Mouse (Mus musculus) heart, adult 2 months (tissue): ENCODE data around the gene Fhl5. TPM values are rescaled to one million over a fixed set of nuclear protein-coding genes. Genes with fewer than 3 reads are reported as not detected.
"Not testable (repeated sequence)": the region's sequence is repeated elsewhere in the genome, so short reads cannot be mapped to it uniquely, and the experiment has no call there.

Source experiments
- DNase-seq, 2 experiments: peaks; one replicate each; pipeline ENCODE4 v3.0.0; 2021
- H3K27ac ChIP-seq: fragments of 200-600 bp; 2 replicates; pipeline ENCODE4 v1.8.1; 2022
- H3K27me3 ChIP-seq: fragments of 200-500 bp; 2 replicates; pipeline ENCODE4 v1.6.1; 2012; ENCODE audit warnings: mild to moderate bottlenecking, low read length, inconsistent platforms, mixed read lengths; ENCODE audit not compliant: control insufficient read depth, insufficient read depth
- H3K36me3 ChIP-seq: fragments of 200-500 bp; 2 replicates; pipeline ENCODE4 v1.6.1; 2012; ENCODE audit warnings: low read length, inconsistent platforms; ENCODE audit not compliant: control insufficient read depth, insufficient read depth
- H3K4me1 ChIP-seq: fragments of 200-500 bp; 2 replicates; pipeline ENCODE4 v1.6.1; 2011; ENCODE audit warnings: low read length; ENCODE audit not compliant: control insufficient read depth, insufficient read depth
- H3K4me3 ChIP-seq: fragments of 200-600 bp; 2 replicates; pipeline ENCODE4 v1.8.1; 2022
- H3K79me2 ChIP-seq: fragments of 200-500 bp; replicated peaks from 2 replicates; pipeline ENCODE4 v1.6.1; 2012; ENCODE audit warnings: mild to moderate bottlenecking, inconsistent platforms, low read length, moderate library complexity, mixed read lengths; ENCODE audit not compliant: control insufficient read depth, insufficient read depth
- H3K9ac ChIP-seq: fragments of 200-500 bp; 2 replicates; pipeline ENCODE4 v1.6.1; 2012; ENCODE audit warnings: low read depth, mild to moderate bottlenecking, control low read depth, inconsistent platforms, low read length, mixed read lengths
- CTCF ChIP-seq: fragments of 200-600 bp; IDR thresholded peaks from 2 replicates; pipeline ENCODE4 v1.8.1; 2022; ENCODE audit warnings: antibody characterized with exemption, mild to moderate bottlenecking, moderate library complexity
- EP300 ChIP-seq: fragments of 200-500 bp; IDR thresholded peaks from 2 replicates; pipeline ENCODE4 v1.6.1; 2011; ENCODE audit warnings: low read depth, low read length, control low read depth; ENCODE audit not compliant: insufficient read depth
- POLR2A ChIP-seq: fragments of 200-500 bp; IDR thresholded peaks from 2 replicates; pipeline ENCODE4 v1.6.1; 2011; ENCODE audit warnings: mild to moderate bottlenecking, low read depth, low read length, control low read depth; ENCODE audit not compliant: insufficient read depth
- WGBS: fragments of 180-500 bp; shearing (Covaris S2); methylation state at CpG from one replicate; pipeline ENCODE4 v1.1.7; 2018; 5-methylcytosine and 5-hydroxymethylcytosine counted together
- intact Hi-C: fragments of 180-260 bp; cut with DNase I; formaldehyde crosslinking; loops from one replicate; pipeline ENCODE4 v1.15.1; 2025
- polyA plus RNA-seq: library from polyadenylated mRNA; depleted of rRNA; stranded (reverse); fragments of >200 nt; gene quantifications from 2 replicates; pipeline ENCODE4 v1.2.3, GENCODE M21; 2012
- total RNA-seq, 2 experiments: library from RNA; stranded (reverse); gene quantifications; 2 replicates each; pipeline ENCODE4 v1.2.3; 2021

Fhl5 gene
- total and polyA plus RNA-seq, 3 experiments, result 0.20 to 0.29 TPM; not detected in 1

DNA sequence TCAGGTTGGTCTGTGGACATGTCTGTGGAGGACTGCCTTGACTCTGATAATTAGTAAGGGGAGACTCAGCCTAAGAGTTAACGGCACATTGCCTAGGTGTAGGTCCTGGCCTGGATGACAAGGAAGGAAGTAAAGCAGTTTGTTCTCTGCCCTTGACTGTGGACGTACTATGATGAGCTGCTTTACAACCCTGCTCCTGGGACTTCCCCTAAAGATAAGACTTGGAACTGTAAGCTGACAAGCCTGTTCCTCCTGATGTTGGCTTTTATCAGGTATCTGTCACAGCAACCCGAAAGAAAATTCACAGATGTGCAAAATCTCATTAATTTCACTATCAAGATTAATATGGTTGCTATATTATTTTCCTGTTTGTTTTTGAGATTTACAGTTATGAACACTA is 24.5 kb upstream of the Fhl5 start:
- DNase-seq, result no peak
- Histone ChIP-seq H3K4me3 (no peak overlapping the region), H3K27me3 (no peaks in the 10 kb centered on the region), H3K36me3 (peaks cover 3% of the 10 kb centered on the region; the same call in 1 of the 2 replicates), H3K27ac (no peak overlapping the region), H3K4me1 (no peaks in the 10 kb centered on the region), H3K79me2 (no peaks in the 10 kb centered on the region), H3K9ac (no peak overlapping the region)
- 45% methylated on average over 3 of the region's 3 CpGs for WGBS
- TF ChIP-seq CTCF (no peak), EP300 (no peak), POLR2A (no peak)
- intact Hi-C loops, result no loop called here

DNA sequence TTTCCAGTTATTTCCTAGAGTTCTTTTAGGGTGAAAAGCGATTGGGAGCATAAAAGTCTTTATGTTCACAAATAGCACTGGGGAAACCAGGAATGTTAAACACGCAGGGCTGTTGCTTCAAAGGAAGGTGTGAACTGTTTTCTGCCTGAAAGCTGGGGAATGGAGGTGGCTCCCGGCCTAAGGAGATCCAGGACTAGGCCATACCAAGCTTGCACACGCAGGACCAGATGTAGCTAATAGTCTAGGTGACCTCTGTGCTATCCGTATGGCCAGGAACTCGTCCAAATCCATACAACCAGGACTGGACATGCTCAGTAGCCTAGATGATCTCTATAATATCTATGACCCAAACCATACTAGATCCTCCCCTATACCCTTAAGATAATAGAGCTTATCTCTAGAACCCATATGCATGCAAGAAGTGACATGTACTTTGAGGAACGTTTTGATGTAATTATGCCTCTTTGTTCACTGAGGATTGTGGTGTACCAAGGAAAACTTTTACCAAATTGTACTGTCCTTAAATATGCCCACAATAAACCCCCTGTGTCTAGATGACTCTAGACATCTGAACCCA is 15.2 kb upstream of the Fhl5 start:
- WGBS, result 87% methylated on average over 7 of the region's 7 CpGs
- H3K36me3 ChIP-seq, result no peaks in the 10 kb centered on the region; the same call in 1 of the 2 replicates
- no peak overlapping the region for H3K4me3 ChIP-seq
- DNase-seq, result no peak
- H3K27ac ChIP-seq, result no peak overlapping the region
- no peaks in the 10 kb centered on the region for H3K27me3 ChIP-seq
- no peaks in the 10 kb centered on the region for H3K79me2 ChIP-seq
- H3K9ac ChIP-seq, result no peak overlapping the region
- no peak for TF ChIP-seq EP300
- TF ChIP-seq CTCF, result no peak
- TF ChIP-seq POLR2A, result no peak
- H3K4me1 ChIP-seq, result no peaks in the 10 kb centered on the region
- intact Hi-C loops, result no loop called here

DNA sequence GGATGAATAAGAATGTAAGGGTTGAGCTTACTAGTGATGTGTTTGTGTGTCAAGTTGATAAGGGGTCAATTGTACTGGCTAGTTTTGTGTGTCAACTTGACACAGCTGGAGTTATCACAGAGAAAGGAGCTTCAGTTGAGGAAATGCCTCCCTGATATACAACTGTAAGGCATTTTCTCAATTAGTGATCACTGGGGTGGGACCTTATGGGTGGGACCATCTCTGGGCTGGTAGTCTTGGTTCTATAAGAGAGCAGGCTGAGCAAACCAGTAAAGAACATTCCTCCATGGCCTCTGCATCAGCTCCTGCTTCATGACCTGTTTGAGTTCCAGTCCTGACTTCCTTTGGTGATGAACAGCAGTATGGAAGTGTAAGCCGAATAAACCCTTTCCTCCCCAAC is 7.0 kb downstream of the Fhl5 start:
- intact Hi-C loops, H3K27ac ChIP-seq, DNase-seq, H3K4me1 ChIP-seq, H3K36me3 ChIP-seq, H3K9ac ChIP-seq, H3K4me3 ChIP-seq, H3K79me2 ChIP-seq, H3K27me3 ChIP-seq: not testable (repeated sequence)
- 93% methylated on average over 1 of the region's 1 CpGs for WGBS

GRCm38 (mm10) chr4:25233767-25234166 is 8.9 kb downstream of the Fhl5 start:
- H3K4me3 ChIP-seq, H3K9ac ChIP-seq, intact Hi-C loops, H3K4me1 ChIP-seq, H3K36me3 ChIP-seq, H3K79me2 ChIP-seq, H3K27me3 ChIP-seq, H3K27ac ChIP-seq, DNase-seq: not testable (repeated sequence)
- WGBS, result 75% methylated on average over 1 of the region's 1 CpGs

DNA sequence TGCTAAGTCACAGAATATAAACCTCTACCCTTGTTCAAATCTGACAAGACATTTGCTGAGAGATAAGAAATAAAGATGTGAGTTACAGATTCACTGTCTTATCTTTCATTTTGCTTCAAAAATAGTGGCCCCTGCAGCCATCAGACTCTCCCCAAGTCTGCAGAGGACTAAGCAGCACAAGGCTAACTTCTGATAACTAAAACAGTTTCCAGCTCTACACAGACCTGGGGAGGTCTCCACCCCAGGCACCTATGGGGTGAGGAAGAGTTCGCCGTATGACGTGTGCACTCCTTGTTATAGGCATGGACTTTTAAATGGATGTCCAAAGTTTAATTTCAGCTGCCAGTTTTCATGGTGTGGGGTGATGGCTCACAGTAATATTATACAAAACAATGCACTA is 10.1 kb downstream of the Fhl5 start:
- intact Hi-C loops, result no loop called here

GRCm38 (mm10) chr4:25227527-25227926 is 15.1 kb downstream of the Fhl5 start:
- DNase-seq, result no peak
- H3K36me3 ChIP-seq, result no peaks in the 10 kb centered on the region
- H3K9ac ChIP-seq, result no peak overlapping the region
- no peaks in the 10 kb centered on the region for H3K27me3 ChIP-seq
- intact Hi-C loops, result no loop called here
- H3K79me2 ChIP-seq, result no peaks in the 10 kb centered on the region
- WGBS, result 35% methylated on average over 1 of the region's 1 CpGs
- TF ChIP-seq CTCF (no peak), EP300 (no peak), POLR2A (no peak)
- no peaks in the 10 kb centered on the region for H3K4me1 ChIP-seq
- no peak overlapping the region for H3K27ac ChIP-seq
- H3K4me3 ChIP-seq, result no peak overlapping the region

More for the DNA sequence above, 10.1 kb downstream of the Fhl5 start:
- H3K9ac ChIP-seq, result no peak overlapping the region
- no peaks in the 10 kb centered on the region for H3K27me3 ChIP-seq
- H3K4me3 ChIP-seq, result no peak overlapping the region
- H3K4me1 ChIP-seq, result no peaks in the 10 kb centered on the region
- 95% methylated on average over 3 of the region's 3 CpGs for WGBS
- TF ChIP-seq CTCF, result no peak
- H3K79me2 ChIP-seq, result no peaks in the 10 kb centered on the region
- no peaks in the 10 kb centered on the region for H3K36me3 ChIP-seq
- no peak overlapping the region for H3K27ac ChIP-seq
- DNase-seq, result no peak

- Histone ChIP-seq H3K79me2 (no peaks in the 10 kb centered on the region), H3K4me1 (no peaks in the 10 kb centered on the region), H3K9ac (no peak overlapping the region), H3K4me3 (no peak overlapping the region), H3K36me3 (no peaks in the 10 kb centered on the region), H3K27ac (no peak overlapping the region), H3K27me3 (no peaks in the 10 kb centered on the region)
- intact Hi-C loops, result no loop called here
- TF ChIP-seq EP300 (no peak), CTCF (no peak), POLR2A (no peak)
- DNase-seq, result no peak
Observed at GRCm38 (mm10) chr4:25221927-25222326, 20.7 kb downstream of the Fhl5 start.
